Mouse (Mus musculus): Measurements from ENCODE around the gene Ubald2.
A peak's percentile ranks its signal among the peaks of the same experiment; 100 is the strongest.
"Not testable (repeated sequence)": the region's sequence is repeated elsewhere in the genome, so short reads cannot be mapped to it uniquely, and the experiment has no call there.

Ubald2 gene

GRCm38 (mm10) chr11:116433356-116434286, at the start of gene Ubald2:
Gene Ubald2, plus strand, starts transcription at chr11:116434094.
- DNase-seq (ENCODE audit: low spot score): peak; percentile 100

- no peak for DNase-seq (ENCODE audit: low spot score)
Measured at GRCm38 (mm10) chr11:116384171-116384570, 49.7 kb upstream of the Ubald2 start.

GRCm38 (mm10) chr11:116385999-116386398, 47.9 kb upstream of the Ubald2 start:
- DNase-seq (ENCODE audit: low spot score): no peak

- peak; percentile 83 for DNase-seq (ENCODE audit: low spot score)
Measured at GRCm38 (mm10) chr11:116387086-116388071, 46.5 kb upstream of the Ubald2 start.

GRCm38 (mm10) chr11:116388841-116389480, 44.9 kb upstream of the Ubald2 start:
- peak; percentile 40 for DNase-seq (ENCODE audit: low spot score)

GRCm38 (mm10) chr11:116394769-116395168, 39.1 kb upstream of the Ubald2 start:
- DNase-seq (ENCODE audit: low spot score): no peak

- DNase-seq (ENCODE audit: low spot score): no peak
Measured at GRCm38 (mm10) chr11:116396276-116396933, 37.5 kb upstream of the Ubald2 start.

- no peak for DNase-seq (ENCODE audit: low spot score)
Measured at GRCm38 (mm10) chr11:116396934-116397330, 37.0 kb upstream of the Ubald2 start.

GRCm38 (mm10) chr11:116397517-116398347, 36.2 kb upstream of the Ubald2 start:
- no peak for DNase-seq (ENCODE audit: low spot score)

GRCm38 (mm10) chr11:116398348-116398677, 35.6 kb upstream of the Ubald2 start:
- no peak for DNase-seq (ENCODE audit: low spot score)

GRCm38 (mm10) chr11:116400560-116400959, 33.3 kb upstream of the Ubald2 start:
- DNase-seq (ENCODE audit: low spot score): no peak

- DNase-seq (ENCODE audit: low spot score): no peak
Measured at GRCm38 (mm10) chr11:116405601-116406000, 28.3 kb upstream of the Ubald2 start.

- DNase-seq (ENCODE audit: low spot score): no peak
Measured at GRCm38 (mm10) chr11:116406231-116406728, 27.6 kb upstream of the Ubald2 start.

- DNase-seq (ENCODE audit: low spot score): no peak
Measured at GRCm38 (mm10) chr11:116409008-116409407, 24.9 kb upstream of the Ubald2 start.

- not testable (repeated sequence) for DNase-seq (ENCODE audit: low spot score)
Measured at GRCm38 (mm10) chr11:116410415-116410814, 23.5 kb upstream of the Ubald2 start.

GRCm38 (mm10) chr11:116411582-116411981, 22.3 kb upstream of the Ubald2 start:
- DNase-seq (ENCODE audit: low spot score): no peak

GRCm38 (mm10) chr11:116412028-116412827, 21.7 kb upstream of the Ubald2 start:
- no peak for DNase-seq (ENCODE audit: low spot score)

- DNase-seq (ENCODE audit: low spot score): peak; percentile 85
Measured at GRCm38 (mm10) chr11:116412904-116413630, 20.8 kb upstream of the Ubald2 start, which contains the start of gene Rnf157. Gene Rnf157, minus strand, starts transcription at chr11:116413032.

- DNase-seq (ENCODE audit: low spot score): no peak
Measured at GRCm38 (mm10) chr11:116413631-116414022, 20.3 kb upstream of the Ubald2 start.
